Mouse (Mus musculus) urinary bladder, postnatal 36 days (tissue): ENCODE data around the gene Grb14.

Source experiments
- DNase-seq, 2 experiments: peaks; one replicate each; pipeline ENCODE4 v3.0.0; 2022; ENCODE audit warnings: low spot score in 2 of 2, mixed read lengths in 1 of 2

The Grb14 gene

DNA sequence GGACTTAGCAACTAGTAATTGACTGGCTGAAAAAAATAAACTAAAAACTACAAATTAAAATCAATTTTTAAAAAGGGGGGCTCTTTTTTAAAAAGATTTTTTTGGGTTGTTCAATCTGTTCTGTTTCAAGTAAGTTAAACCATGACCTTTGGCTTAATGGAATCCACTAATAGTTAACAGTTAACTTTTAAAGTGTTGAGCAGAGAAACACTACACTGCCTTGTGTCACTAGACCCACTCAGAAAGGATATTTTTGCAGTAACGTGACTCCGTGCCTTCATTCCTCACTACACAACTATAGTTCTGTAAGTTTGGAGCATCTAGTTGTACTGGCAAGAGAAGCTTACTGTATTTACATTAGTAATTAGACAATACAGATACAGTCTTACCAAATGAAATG, 50.2 kb downstream of the Grb14 start:
- DNase-seq = no peak

- DNase-seq = no peak
Measured at GRCm38 (mm10) chr2:64973819-64974441, 50.9 kb downstream of the Grb14 start.

DNA sequence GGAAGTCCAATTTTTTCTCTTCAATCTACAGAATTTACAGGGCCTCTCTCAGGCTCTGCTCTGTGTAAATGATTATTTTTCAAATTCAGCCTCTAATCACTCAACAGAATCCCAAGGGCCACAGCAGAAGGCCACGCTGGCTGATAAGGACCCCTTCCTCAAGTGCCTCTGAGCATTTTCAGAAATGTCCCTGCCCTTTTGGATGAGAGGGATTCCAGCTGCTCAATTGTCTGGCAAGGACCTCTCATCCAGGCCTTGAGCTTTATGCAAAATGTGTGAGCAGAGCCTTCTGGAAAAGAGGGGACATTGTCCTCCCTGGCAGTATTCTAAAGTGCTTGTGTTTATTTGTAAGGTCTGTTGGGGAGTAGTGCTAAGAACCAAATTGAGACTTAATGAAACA, 51.7 kb downstream of the Grb14 start:
- no peak for DNase-seq

- DNase-seq = no peak
Measured at GRCm38 (mm10) chr2:64971828-64972227, 53.0 kb downstream of the Grb14 start.

GRCm38 (mm10) chr2:64970992-64971391, 53.8 kb downstream of the Grb14 start:
- no peak for DNase-seq

DNA sequence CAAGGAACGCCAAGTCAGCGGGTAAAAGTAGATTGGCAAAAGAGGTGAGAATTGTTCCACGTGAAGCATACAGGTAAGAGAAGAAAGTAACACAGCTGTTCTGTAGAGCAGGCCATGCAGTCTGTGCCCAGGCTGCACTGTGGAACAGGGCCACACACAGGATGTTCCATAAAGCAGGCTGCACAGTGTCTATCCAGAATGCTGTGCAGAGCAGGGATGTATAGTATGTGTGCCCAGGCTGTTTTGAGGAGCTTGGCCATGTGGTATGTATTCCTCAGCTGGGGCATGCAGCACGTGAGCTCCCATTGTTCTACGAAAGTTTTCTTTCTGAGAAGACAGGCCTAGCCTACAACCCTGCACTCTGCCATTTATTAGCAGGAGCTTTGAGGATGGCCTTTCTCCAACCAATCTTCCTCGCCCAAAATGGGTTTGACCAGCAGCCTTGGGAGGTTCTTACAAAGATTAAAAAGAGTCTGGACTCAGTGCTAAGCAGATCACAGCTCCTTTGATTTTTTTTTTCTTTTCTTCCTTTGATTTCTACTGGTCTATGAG, 57.8 kb downstream of the Grb14 start:
- DNase-seq = no peak

DNA sequence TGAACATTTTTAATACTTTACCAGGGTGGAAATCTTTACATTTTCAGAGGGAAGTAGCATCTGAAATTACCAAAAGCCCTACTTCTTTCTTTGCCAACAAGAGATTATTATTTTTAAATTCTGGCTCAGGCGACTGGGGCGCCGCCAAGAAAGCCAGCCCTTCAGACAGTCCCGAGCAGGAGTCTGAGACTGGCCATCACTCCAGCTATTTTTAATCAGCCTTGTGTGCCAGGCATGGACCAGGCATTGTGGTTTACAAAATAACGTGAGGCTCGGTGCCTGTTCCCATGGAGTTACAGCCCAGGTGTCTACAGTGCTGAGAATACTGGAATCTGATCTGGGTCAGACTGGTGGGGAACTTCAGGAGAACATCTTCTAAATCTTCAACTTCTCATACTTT, 58.5 kb downstream of the Grb14 start:
- DNase-seq = no peak

- no peak for DNase-seq
Measured at GRCm38 (mm10) chr2:64965227-64965864, 59.4 kb downstream of the Grb14 start.

GRCm38 (mm10) chr2:64962196-64962595, 62.6 kb downstream of the Grb14 start:
- DNase-seq = no peak

- no peak for DNase-seq
Measured at GRCm38 (mm10) chr2:64961381-64961780, 63.4 kb downstream of the Grb14 start.

GRCm38 (mm10) chr2:64959657-64960056, 65.1 kb downstream of the Grb14 start:
- no peak for DNase-seq

DNA sequence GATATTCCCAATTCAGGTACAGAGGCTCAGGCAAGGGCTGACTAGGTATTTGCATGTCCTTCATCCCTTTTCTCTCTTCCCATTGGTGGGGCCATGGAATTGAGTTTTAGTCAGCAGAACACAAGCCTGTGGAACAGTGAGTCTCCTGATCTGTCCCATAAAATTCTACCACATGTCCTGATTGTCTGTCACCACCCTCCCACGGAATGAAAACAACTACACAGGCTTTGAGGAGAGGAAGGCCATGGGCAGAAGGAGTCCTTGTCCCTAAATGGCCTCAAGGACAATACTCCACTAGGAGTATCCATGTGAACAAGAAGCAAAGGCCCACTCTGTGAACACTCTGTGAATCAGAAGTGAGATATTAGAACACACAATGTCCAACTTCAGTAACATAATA, 69.3 kb downstream of the Grb14 start:
- no peak for DNase-seq

DNA sequence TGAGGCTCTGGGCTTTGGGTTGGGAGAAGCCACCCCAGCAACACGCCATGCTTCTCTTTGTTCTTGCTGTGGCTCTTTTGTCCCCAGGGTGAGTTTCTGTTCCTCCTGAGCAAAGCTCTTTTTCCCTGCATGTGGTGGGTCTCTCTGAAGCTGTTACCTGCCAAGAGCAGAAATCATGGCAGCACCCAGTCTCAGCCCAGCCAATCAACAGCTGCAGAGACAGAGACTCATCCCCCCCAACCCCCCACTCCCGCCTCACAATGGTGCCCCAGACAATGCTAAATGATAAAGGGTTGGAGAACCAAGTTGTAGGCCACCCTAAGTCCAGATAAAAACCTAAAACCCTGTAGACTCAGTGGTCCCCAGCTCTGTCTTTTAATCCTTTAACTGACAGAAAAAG, 75.6 kb downstream of the Grb14 start:
- no peak for DNase-seq

DNA sequence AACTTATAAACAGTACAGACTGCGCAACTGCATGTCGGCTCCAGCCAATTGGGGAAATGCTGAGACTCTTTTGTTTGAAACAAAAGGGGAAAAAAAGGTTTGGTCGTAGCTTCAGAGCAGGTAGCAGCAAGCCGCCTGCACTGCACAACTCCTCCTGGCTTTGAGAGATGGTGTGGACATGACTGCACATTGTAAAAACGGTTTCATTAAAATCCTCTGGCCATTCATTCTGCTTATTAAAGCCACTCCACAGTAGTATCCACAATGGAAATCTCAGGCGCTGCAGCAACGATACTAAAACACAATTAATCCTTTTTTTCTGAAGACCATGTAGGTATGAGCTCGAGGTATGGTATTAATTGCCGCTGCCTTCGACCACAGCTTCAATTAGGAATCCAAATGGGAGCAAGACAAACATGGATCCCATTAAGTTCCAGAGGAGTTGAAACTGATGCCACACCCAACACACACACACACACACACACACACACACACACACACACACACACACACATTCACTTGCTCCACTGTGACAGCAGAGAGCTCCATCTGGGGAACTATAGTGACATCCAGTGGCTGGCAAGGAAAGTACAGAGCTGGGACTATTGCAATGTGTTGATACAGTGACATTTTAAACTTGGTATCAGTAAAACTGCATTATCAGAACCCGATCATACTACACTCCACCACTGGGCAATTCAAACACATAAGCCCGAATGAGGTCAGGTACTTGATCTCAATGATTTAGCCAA, 76.2 kb downstream of the Grb14 start:
- DNase-seq = no peak

DNA sequence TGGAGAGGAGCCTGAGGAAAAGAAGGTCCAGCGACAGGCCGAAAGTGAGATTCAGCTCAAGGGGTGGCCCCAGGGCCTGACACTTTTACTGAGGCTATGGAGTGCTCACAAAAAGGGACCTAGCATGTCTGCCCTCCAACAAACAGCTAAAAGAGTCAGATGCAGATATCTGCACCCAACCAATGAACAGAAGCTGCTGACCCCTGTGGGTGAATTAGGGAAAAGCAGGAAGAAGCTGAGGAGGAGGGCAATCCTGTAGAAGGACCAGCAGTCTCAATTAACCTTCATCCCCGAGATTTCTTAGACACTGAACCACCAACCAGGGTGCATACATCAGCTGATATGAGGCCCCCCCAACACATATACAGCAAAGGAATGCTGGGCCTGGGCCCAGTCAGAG, 77.3 kb downstream of the Grb14 start:
- no peak for DNase-seq

GRCm38 (mm10) chr2:64920879-64921278, 103.9 kb downstream of the Grb14 start:
- no peak for DNase-seq

DNA sequence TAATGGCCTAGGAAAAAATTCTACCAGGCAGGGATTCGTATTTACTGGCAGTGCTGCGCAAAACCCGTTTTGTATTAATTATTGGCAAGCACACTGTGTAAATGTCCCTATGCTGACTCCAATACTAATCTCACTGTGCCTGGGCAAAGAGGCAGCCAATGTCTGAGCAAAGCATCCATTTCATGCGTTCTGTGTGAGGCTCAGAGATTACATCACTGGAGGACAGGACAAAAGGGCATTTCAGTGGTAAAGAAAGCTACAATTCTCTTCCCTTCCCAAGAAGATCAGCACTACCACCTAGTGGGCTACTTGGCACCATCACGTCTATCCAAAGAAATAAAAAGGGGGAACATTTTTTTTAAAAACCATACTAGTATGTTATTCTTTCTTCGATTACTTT, 109.3 kb downstream of the Grb14 start:
- no peak for DNase-seq

DNA sequence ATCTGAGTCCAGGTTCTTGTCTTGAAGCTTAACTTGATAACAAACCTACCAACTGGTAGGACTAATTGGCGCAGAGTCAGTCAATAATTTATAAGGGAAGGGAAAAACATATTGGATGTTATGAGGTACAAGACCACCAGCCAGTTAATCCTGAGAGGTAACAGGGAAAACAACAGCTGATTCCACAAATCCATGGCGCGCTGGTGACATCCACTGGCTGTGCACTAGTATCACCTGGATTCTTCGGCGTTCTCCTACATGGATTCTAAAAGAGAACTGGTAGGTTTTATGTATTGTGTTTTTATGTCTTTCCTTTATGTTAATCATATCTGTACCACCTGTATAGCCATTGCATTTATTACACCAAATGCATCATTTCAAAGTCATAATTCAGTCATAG, 119.9 kb downstream of the Grb14 start:
- DNase-seq = no peak

DNA sequence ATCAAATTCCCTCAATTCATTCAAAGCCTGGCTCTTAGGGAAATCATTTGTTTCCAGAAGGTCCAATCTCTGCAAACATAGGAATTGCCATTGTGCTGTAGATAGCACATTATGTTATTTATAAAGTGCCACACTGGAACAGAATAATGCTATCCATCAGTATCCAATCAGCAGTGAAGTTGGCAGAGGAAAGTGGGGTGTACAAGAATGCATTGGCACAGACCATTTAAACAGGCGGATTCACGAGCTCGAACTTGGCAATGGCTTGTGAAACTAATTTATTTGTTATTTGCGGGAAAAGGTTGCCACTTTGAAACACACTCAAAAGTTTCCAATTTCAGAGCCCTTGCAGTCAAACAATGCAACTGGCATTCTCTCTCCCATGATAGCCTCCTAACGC, 126.9 kb downstream of the Grb14 start:
- DNase-seq = no peak

- DNase-seq = no peak
Measured at GRCm38 (mm10) chr2:64893233-64893632, 131.6 kb downstream of the Grb14 start.

DNA sequence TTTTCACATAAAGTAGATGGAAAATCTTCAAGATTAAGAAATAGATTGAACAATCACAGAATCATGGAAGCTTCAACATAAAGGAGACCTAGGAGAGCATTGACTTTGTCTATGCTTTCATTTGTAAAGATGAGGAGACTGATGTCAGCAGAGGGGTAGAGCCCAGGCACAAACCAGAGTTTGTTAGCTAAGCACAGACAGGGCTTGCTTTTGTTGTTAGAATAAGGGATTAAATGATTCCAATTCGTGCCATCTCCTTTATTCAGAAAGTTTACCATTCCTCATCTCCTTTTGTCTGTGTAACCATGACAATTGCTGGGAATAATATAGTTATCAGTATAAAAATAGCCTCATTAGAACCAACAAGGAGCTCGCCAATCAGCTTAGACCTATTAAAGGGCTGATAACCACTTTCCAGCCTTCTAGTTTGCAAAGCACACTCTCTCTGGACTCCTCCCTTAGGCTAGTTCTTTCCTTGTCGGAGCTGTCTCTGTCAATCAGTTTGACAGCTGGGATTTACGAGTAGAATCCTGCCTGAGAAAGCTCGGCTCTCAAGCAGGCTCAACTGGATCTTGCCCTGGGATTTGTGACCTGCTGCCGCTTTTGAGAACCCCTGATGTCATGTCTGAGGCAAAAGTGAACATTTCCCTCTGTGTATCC, 137.6 kb downstream of the Grb14 start:
- no peak for DNase-seq

DNA sequence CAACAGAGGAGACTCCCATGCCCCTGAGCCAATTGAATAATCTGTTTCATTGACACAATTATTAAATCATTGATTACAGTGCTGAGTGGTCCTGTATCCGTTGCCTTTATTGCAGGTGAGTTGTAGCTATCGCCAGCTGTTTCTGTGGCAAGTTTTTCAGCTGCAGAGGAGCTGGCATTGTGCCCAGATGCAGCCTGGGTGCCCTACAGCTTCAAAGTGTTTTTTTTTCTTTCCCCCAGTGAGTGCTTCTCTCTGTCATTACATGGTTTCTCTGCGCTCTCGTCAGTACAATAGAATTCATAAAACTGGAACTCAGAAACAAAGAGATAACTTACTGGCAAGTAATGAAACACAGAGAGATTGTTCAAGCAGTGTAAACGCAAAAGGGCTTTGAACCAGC, 139.1 kb downstream of the Grb14 start:
- DNase-seq = no peak
